Mouse (Mus musculus) hindbrain, embryonic 14.5 days (tissue): ENCODE results near the gene Clec2i. TPM values are rescaled to one million over a fixed set of nuclear protein-coding genes. Genes with fewer than 3 reads are reported as not detected.

Source experiments
- ATAC-seq: fragments of 200-750 bp; cut with Nextera tagmentation; 2 replicates; pipeline ENCODE4 v1.8.0; 2017; ENCODE audit warnings: moderate number of reproducible peaks, mild to moderate bottlenecking, moderate TSS enrichment, moderate library complexity; ENCODE audit not compliant: low FRiP score
- DNase-seq: peaks from one replicate; pipeline ENCODE4 v3.0.0-alpha.2; 2015; ENCODE audit warnings: low spot score
- H3K27ac ChIP-seq: fragments of 300-500 bp; sonication (generic); 2 replicates; pipeline ENCODE4 v1.5.1; 2014; ENCODE audit warnings: mild to moderate bottlenecking, moderate library complexity
- H3K27me3 ChIP-seq: fragments of 300-500 bp; sonication (generic); 2 replicates; pipeline ENCODE4 v1.6.1; 2014; ENCODE audit warnings: mild to moderate bottlenecking, low read length, mixed read lengths; ENCODE audit not compliant: control insufficient read depth, insufficient read depth
- H3K36me3 ChIP-seq: fragments of 300-500 bp; sonication (generic); replicated peaks from 2 replicates; pipeline ENCODE4 v1.6.1; 2014; ENCODE audit not compliant: control insufficient read depth, insufficient read depth
- H3K4me1 ChIP-seq: fragments of 300-500 bp; sonication (generic); replicated peaks from 2 replicates; pipeline ENCODE4 v1.6.1; 2014; ENCODE audit warnings: antibody characterized with exemption, low read length, mixed read lengths; ENCODE audit not compliant: control insufficient read depth, insufficient read depth
- H3K4me2 ChIP-seq: fragments of 300-500 bp; sonication (generic); replicated peaks from 2 replicates; pipeline ENCODE4 v1.6.1; 2014; ENCODE audit warnings: mild to moderate bottlenecking, moderate library complexity
- H3K4me3 ChIP-seq: fragments of 300-500 bp; sonication (generic); replicated peaks from 2 replicates; pipeline ENCODE4 v1.5.1; 2014; ENCODE audit warnings: mild to moderate bottlenecking, low read length
- H3K9ac ChIP-seq: fragments of 300-500 bp; sonication (generic); 2 replicates; pipeline ENCODE4 v1.6.1; 2014
- H3K9me3 ChIP-seq: fragments of 300-500 bp; sonication (generic); 2 replicates; pipeline ENCODE4 v1.6.1; 2016; ENCODE audit warnings: low read length; ENCODE audit not compliant: control insufficient read depth
- WGBS: fragments of 180-500 bp; shearing (Covaris S2); extraction: QIAGEN DNeasy Blood & Tissue Kit; methylation state at CpG from one replicate; pipeline ENCODE4 v1.1.7; 2014; 5-methylcytosine and 5-hydroxymethylcytosine counted together
- microRNA-seq: library from miRNA; unstranded; fragments of <30 nt; microRNA quantifications from one replicate; pipeline ENCODE4, GENCODE M21; 2016
- polyA plus RNA-seq: library from polyadenylated mRNA; unstranded; fragments of >200 nt; fragmentation: Nextera tagmentation; extraction: Ambion mirVana; gene quantifications from 2 replicates; pipeline ENCODE4 v1.2.1, GENCODE M21; 2014

Clec2i gene
- polyA plus RNA-seq, 1 experiment from 2014 or later, result not detected

GRCm38 (mm10) chr6:128941646-128942421 lies 54.4 kb downstream of the Clec2i start:
- Histone ChIP-seq H3K36me3 (no peaks in the 10 kb centered on the region), H3K4me2 (no peak overlapping the region), H3K27ac (no peak overlapping the region), H3K9me3 (no peaks in the 10 kb centered on the region), H3K27me3 (no peaks in the 10 kb centered on the region), H3K9ac (no peak overlapping the region), H3K4me1 (no peaks in the 10 kb centered on the region), H3K4me3 (no peak overlapping the region)
- DNase-seq (peak; percentile 12), ATAC-seq (0 out of 2 replicates have a peak, but pooled peaks have one; percentile 21)
- WGBS, result 87% methylated on average over 5 of the region's 5 CpGs

DNA sequence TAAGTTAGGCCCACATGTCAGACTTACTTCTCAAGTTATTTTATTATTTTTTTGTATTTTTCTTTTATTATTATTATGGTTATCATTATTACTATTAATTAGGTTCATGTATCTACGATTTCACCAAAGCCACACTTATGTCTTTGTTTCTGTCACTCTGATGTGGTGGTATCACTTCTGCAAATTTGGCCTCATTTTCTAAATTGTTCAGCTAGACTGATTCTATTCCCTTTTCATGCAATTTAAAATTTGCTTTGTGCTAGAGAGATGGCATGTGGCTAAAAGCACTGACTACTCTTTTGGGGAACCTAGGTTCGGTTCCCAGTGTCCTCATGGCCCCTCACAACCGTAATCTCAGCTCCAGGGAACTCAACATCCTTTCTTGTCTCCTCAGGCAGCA lies 58.2 kb downstream of the Clec2i start:
- Histone ChIP-seq H3K36me3 (no peaks in the 10 kb centered on the region), H3K9me3 (no peaks in the 10 kb centered on the region), H3K9ac (no peak overlapping the region), H3K27ac (no peak overlapping the region), H3K4me2 (no peak overlapping the region), H3K4me1 (no peaks in the 10 kb centered on the region), H3K27me3 (no peaks in the 10 kb centered on the region), H3K4me3 (no peak overlapping the region)
- DNase-seq (no peak), ATAC-seq (no peak)
- WGBS, result 88% methylated on average over 3 of the region's 3 CpGs

Small RNAs within 50 kb of the gene (microRNA-seq; reads per million reads assigned to microRNA genes)
- not detected for gene Gm27336

Other genes with a start within 250 kb of the Clec2i start
- gene Clec2h, start 225.2 kb upstream of the Clec2i start, polyA plus RNA-seq, result not detected in 2 replicates
- 0.51 and 0.78 TPM in 2 replicates for gene Klrb1, start 164.5 kb upstream of the Clec2i start, polyA plus RNA-seq
- gene Klrb1c, start 98.4 kb upstream of the Clec2i start, polyA plus RNA-seq, result 0.23 TPM in 1 of 2 replicates, not detected in the other
- gene Gm44511, start 61.3 kb upstream of the Clec2i start, polyA plus RNA-seq, result not detected in 2 replicates
- not detected in 2 replicates for gene Klrb1b, start 61.3 kb upstream of the Clec2i start, polyA plus RNA-seq
- gene BC035044, start 3.5 kb downstream of the Clec2i start, polyA plus RNA-seq, result 0.52 TPM in 2 replicates
- gene Clec2g, start 46.8 kb downstream of the Clec2i start, polyA plus RNA-seq, result not detected in 2 replicates
- 0.37 and 0.62 TPM in 2 replicates for gene Klrb1f, start 158.3 kb downstream of the Clec2i start, polyA plus RNA-seq
- gene Clec2e, start 213.3 kb downstream of the Clec2i start, polyA plus RNA-seq, result not detected in 2 replicates